Mouse (Mus musculus): Measurements from ENCODE around the gene Olfr1276. TPM values are rescaled to one million over a fixed set of nuclear protein-coding genes. Genes with fewer than 3 reads are reported as not detected.

Olfr1276 gene
- polyA plus RNA-seq (2015; fragmentation: Nextera tagmentation; extraction: Ambion mirVana), result not detected in 2 replicates

GRCm38 (mm10) chr2:111254216-111254615 lies at the start of gene Olfr1276:
TSS of gene Olfr1276 (plus strand) at chr2:111254516.

GRCm38 (mm10) chr2:111229502-111229901 lies 24.8 kb upstream of the Olfr1276 start, which contains the start of gene 4930430A15Rik:
TSS of gene 4930430A15Rik (minus strand) at chr2:111229602.

GRCm38 (mm10) chr2:111235186-111235585 lies 19.1 kb upstream of the Olfr1276 start, which contains the start of gene Olfr1275:
TSS of gene Olfr1275 (minus strand) at chr2:111235286.

GRCm38 (mm10) chr2:111274006-111274405 lies 19.7 kb downstream of the Olfr1276 start, which contains the start of gene Olfr1277:
TSS of gene Olfr1277 (minus strand) at chr2:111274106.

GRCm38 (mm10) chr2:111289836-111290235 lies 35.5 kb downstream of the Olfr1276 start, which contains the start of gene Olfr1278:
TSS of gene Olfr1278 (plus strand) at chr2:111290136.

GRCm38 (mm10) chr2:111300374-111300773 lies 46.1 kb downstream of the Olfr1276 start, which contains the start of gene Olfr1279:
TSS of gene Olfr1279 (plus strand) at chr2:111300635.

Other genes with a start within 250 kb of the Olfr1276 start
- not detected in 2 replicates for gene Gm13941, start 148.5 kb upstream of the Olfr1276 start, polyA plus RNA-seq (2015; fragmentation: Nextera tagmentation; extraction: Ambion mirVana)
- not detected in 2 replicates for gene Gm15130, start 101.6 kb upstream of the Olfr1276 start, polyA plus RNA-seq (2015; fragmentation: Nextera tagmentation; extraction: Ambion mirVana)
- gene 4930430A15Rik, start 24.9 kb upstream of the Olfr1276 start, polyA plus RNA-seq (2015; fragmentation: Nextera tagmentation; extraction: Ambion mirVana), result not detected in 2 replicates
- gene Olfr1275, start 19.2 kb upstream of the Olfr1276 start, polyA plus RNA-seq (2015; fragmentation: Nextera tagmentation; extraction: Ambion mirVana), result not detected in 2 replicates
- not detected in 2 replicates for gene Olfr1277, start 19.6 kb downstream of the Olfr1276 start, polyA plus RNA-seq (2015; fragmentation: Nextera tagmentation; extraction: Ambion mirVana)
- gene Olfr1278, start 35.6 kb downstream of the Olfr1276 start, polyA plus RNA-seq (2015; fragmentation: Nextera tagmentation; extraction: Ambion mirVana), result not detected in 2 replicates
- gene Olfr1279, start 46.1 kb downstream of the Olfr1276 start, polyA plus RNA-seq (2015; fragmentation: Nextera tagmentation; extraction: Ambion mirVana), result not detected in 2 replicates
- gene Olfr1280, start 59.5 kb downstream of the Olfr1276 start, polyA plus RNA-seq (2015; fragmentation: Nextera tagmentation; extraction: Ambion mirVana), result not detected in 2 replicates
- gene Olfr1281, start 72.0 kb downstream of the Olfr1276 start, polyA plus RNA-seq (2015; fragmentation: Nextera tagmentation; extraction: Ambion mirVana), result not detected in 2 replicates
- not detected in 2 replicates for gene Olfr1282, start 81.6 kb downstream of the Olfr1276 start, polyA plus RNA-seq (2015; fragmentation: Nextera tagmentation; extraction: Ambion mirVana)
- not detected in 2 replicates for gene Olfr1283, start 112.3 kb downstream of the Olfr1276 start, polyA plus RNA-seq (2015; fragmentation: Nextera tagmentation; extraction: Ambion mirVana)
- not detected in 2 replicates for gene Olfr1284, start 121.0 kb downstream of the Olfr1276 start, polyA plus RNA-seq (2015; fragmentation: Nextera tagmentation; extraction: Ambion mirVana)
- not detected in 2 replicates for gene Olfr1286, start 168.6 kb downstream of the Olfr1276 start, polyA plus RNA-seq (2015; fragmentation: Nextera tagmentation; extraction: Ambion mirVana)
- gene Olfr1287, start 194.6 kb downstream of the Olfr1276 start, polyA plus RNA-seq (2015; fragmentation: Nextera tagmentation; extraction: Ambion mirVana), result not detected in 2 replicates
- not detected in 2 replicates for gene Olfr1288, start 219.6 kb downstream of the Olfr1276 start, polyA plus RNA-seq (2015; fragmentation: Nextera tagmentation; extraction: Ambion mirVana)
- not detected in 2 replicates for gene Olfr1289, start 226.3 kb downstream of the Olfr1276 start, polyA plus RNA-seq (2015; fragmentation: Nextera tagmentation; extraction: Ambion mirVana)
- gene Olfr1290, start 239.3 kb downstream of the Olfr1276 start, polyA plus RNA-seq (2015; fragmentation: Nextera tagmentation; extraction: Ambion mirVana), result not detected in 2 replicates
- not detected in 2 replicates for gene Olfr1291-ps1, start 242.7 kb downstream of the Olfr1276 start, polyA plus RNA-seq (2015; fragmentation: Nextera tagmentation; extraction: Ambion mirVana)